Mouse (Mus musculus) cerebellum, adult 18-20 months (tissue): ENCODE measurements at regions not wholly inside any gene's neighbourhood (a gene's known extent, or its start where the extent isn't known, plus 50 kb on each side); places are given as distances from the start of the nearest gene placed in this dataset.
"Not testable (repeated sequence)": the region's sequence is repeated elsewhere in the genome, so short reads cannot be mapped to it uniquely, and the experiment has no call there.

ENCODE experiments used
- DNase-seq, 2 experiments: peaks; one replicate each; pipeline ENCODE4 v3.0.0; 2021

- DNase-seq, result no peak
Observed at GRCm38 (mm10) chr12:74825664-74826063, 351.5 kb downstream of the Kcnh5 start.

- DNase-seq, result peak; percentile 2 to 13
Observed at GRCm38 (mm10) chr12:74824735-74825494, 352.2 kb downstream of the Kcnh5 start.

GRCm38 (mm10) chr12:74816181-74816580 is 361.0 kb downstream of the Kcnh5 start:
- not testable (repeated sequence) for DNase-seq

- not testable (repeated sequence) for DNase-seq
Observed at GRCm38 (mm10) chr12:74808571-74808970, 368.6 kb downstream of the Kcnh5 start.

- not testable (repeated sequence) for DNase-seq
Observed at GRCm38 (mm10) chr12:74807926-74808325, 369.2 kb downstream of the Kcnh5 start.

GRCm38 (mm10) chr12:74803740-74804512 is 373.2 kb downstream of the Kcnh5 start:
- DNase-seq, result no peak

GRCm38 (mm10) chr12:74792036-74792435 is 385.1 kb downstream of the Kcnh5 start:
- no peak for DNase-seq

- DNase-seq, result no peak
Observed at GRCm38 (mm10) chr12:74762284-74762683, 414.8 kb downstream of the Kcnh5 start.

GRCm38 (mm10) chr12:74745051-74745450 is 428.9 kb upstream of the Gm11042 start:
- no peak for DNase-seq

GRCm38 (mm10) chr12:74728866-74729265 is 412.7 kb upstream of the Gm11042 start:
- no peak for DNase-seq

GRCm38 (mm10) chr12:74679149-74679548 is 363.0 kb upstream of the Gm11042 start:
- DNase-seq, result no peak

- DNase-seq, result no peak
Observed at GRCm38 (mm10) chr12:74677835-74678234, 361.6 kb upstream of the Gm11042 start.

- DNase-seq, result no peak
Observed at GRCm38 (mm10) chr12:74658406-74658805, 342.2 kb upstream of the Gm11042 start.

- no peak for DNase-seq
Observed at GRCm38 (mm10) chr12:74657036-74657648, 340.9 kb upstream of the Gm11042 start.

GRCm38 (mm10) chr12:74651256-74651655 is 335.1 kb upstream of the Gm11042 start:
- no peak for DNase-seq

GRCm38 (mm10) chr12:74632827-74633226 is 316.6 kb upstream of the Gm11042 start:
- DNase-seq, result no peak

GRCm38 (mm10) chr12:74595208-74595607 is 279.0 kb upstream of the Gm11042 start:
- DNase-seq, result no peak

GRCm38 (mm10) chr12:74554599-74554998 is 238.4 kb upstream of the Gm11042 start:
- DNase-seq, result no peak

- DNase-seq, result no peak
Observed at GRCm38 (mm10) chr12:74544172-74544571, 228.0 kb upstream of the Gm11042 start.

- no peak for DNase-seq
Observed at GRCm38 (mm10) chr12:74534882-74535281, 218.7 kb upstream of the Gm11042 start.

- DNase-seq, result no peak
Observed at GRCm38 (mm10) chr12:74528983-74529566, 212.9 kb upstream of the Gm11042 start.

GRCm38 (mm10) chr12:74527190-74527621 is 211.0 kb upstream of the Gm11042 start:
- DNase-seq, result peak in 1 of 2 experiments; percentile 4

- no peak for DNase-seq
Observed at GRCm38 (mm10) chr12:74523988-74524387, 207.8 kb upstream of the Gm11042 start.
